Mouse (Mus musculus) monocyte, adult 5-6 weeks (primary cell): ENCODE measurements around the gene Cd4. TPM values are rescaled to one million over a fixed set of nuclear protein-coding genes. Genes with fewer than 3 reads are reported as not detected.
"Not testable (repeated sequence)": the region's sequence is repeated elsewhere in the genome, so short reads cannot be mapped to it uniquely, and the experiment has no call there.

Source experiments
- ATAC-seq: fragments of 153-309, 156-312 bp; replicated peaks from 2 replicates; pipeline ENCODE4 v1.8.0; 2017; ENCODE audit warnings: mild to moderate bottlenecking; ENCODE audit not compliant: low TSS enrichment, insufficient number of reproducible peaks, severe bottlenecking, poor library complexity, low FRiP score
- total RNA-seq: library from RNA; stranded (forward); fragments of 200-1000, 200-491, 200-594 nt; gene quantifications from 3 replicates; pipeline ENCODE4 v1.2.3, GENCODE M21; 2017

Cd4 gene
- total RNA-seq, 1 experiment from 2014 or later: 4.0 TPM

GRCm38 (mm10) chr6:124859725-124860124, 28.3 kb downstream of the Cd4 start:
- ATAC-seq: peak; percentile 75

GRCm38 (mm10) chr6:124858561-124859318, 29.3 kb downstream of the Cd4 start:
- no peak for ATAC-seq

- no peak for ATAC-seq
Observed at GRCm38 (mm10) chr6:124857840-124858530, 30.0 kb downstream of the Cd4 start.

- peak; percentile 68 for ATAC-seq
Observed at GRCm38 (mm10) chr6:124856916-124857839, 30.8 kb downstream of the Cd4 start, which contains the start of gene P3h3. Gene P3h3 (minus strand): TSS chr6:124857752.

- no peak for ATAC-seq
Observed at GRCm38 (mm10) chr6:124856321-124856720, 31.7 kb downstream of the Cd4 start.

DNA sequence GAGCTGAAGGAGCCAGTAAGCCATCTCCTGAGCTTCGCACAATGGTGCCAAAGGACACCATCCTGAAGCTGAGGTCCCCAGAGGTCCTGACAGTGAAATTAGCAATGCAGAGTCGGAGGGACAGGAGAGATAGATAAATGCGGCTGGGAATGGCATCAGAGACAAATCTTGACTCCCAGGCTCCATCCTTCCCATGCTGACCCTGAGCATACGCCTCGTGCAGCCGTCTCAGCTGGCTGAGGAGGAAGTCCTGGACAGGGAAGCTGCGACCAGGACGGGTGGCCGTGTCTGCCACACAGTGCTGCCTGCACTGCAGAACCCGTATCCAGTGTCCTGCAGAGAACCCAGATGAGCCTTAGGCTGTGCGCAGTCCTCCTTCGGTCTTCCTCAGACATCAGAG, 33.4 kb downstream of the Cd4 start:
- no peak for ATAC-seq

- ATAC-seq: no peak
Observed at GRCm38 (mm10) chr6:124850535-124850934, 37.5 kb downstream of the Cd4 start.

GRCm38 (mm10) chr6:124847305-124847704, 40.7 kb downstream of the Cd4 start:
- ATAC-seq: peak; percentile 74

DNA sequence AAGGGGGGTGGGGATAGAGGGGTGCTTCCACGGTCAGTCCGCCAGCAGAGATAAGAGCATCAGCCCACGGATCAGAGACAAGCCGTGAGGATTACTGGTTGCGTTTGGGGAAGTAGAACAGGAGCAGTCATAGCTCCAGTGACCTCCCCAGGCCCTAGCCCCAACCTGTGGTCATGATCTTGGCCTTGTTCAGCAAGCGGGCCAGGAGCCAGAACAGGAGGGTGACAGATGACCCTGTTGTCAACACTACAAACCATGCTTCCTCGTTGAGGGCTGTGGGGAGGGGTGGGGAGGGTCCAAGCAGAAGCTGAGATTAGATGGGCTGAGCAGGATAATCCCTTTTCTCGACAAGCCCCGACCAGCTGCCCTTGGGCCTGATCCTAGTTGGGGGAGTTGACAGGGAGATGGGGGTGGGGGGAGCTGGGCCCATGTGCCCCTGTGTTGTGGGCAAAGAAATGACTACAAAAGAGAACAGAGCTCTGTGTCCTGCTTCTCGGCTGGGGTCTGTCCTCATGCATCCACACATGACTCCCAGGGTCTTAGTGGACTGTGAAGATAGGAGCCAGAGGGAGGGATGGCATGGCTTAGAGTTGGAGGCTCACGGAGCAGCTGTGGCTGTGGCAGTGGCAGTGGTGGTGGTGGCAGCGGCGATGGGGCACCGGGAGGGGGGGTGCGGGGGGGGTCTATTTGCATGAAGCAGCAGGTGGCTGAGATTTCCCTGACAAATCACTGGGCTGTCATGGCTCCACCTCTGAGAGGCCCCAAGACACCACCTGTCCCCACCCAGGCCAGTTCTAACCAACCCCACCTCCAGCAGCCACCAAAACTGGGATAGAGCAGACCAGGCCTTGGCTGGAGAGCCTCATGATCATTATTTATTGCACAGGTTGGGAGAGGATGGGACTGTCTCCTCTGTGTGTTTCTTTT, 47.5 kb downstream of the Cd4 start, which contains the start of gene Gnb3:
TSS of gene Gnb3 (minus strand) at position 35 of the 927 bp plus-strand sequence.
- ATAC-seq: no peak

DNA sequence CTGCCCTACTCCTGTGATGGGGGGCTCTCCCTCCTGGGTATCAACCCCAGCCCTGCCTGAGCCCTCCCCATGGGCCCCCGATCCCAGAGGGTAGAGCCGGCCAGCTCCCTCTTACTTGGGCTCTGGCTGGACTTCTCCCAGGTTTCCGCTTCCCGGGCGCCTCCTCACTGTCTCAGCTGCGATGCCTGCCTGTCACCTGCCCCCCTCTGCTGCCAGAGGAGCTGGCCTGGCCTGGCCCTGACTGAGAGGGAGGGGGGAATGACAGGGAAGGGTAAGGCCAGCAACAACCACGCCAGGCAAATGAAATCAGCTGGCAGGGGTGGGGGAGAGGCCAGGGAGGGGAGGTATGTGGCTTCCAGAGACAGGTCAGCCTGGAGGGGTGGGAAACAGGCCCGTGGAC, 48.2 kb downstream of the Cd4 start:
- no peak for ATAC-seq

DNA sequence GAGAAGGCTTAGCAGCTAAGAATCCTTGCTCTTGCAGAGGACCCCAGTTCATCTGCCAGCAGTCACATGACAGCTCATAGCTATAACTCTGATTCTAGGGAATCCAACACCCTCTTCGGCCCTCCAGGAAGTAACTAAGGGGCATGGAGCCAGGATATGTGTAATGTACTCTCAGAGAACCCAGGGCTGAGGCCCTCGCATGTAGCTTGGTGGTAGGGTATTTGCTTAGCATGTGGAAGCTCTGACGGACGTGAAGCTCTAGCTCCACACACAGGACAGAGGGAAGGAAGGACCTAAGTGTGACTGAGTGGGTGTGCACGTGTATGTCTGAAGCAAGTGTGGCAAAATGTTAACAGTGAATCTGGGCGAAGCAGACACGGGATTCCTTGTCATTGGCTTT, 51.6 kb downstream of the Cd4 start:
- no peak for ATAC-seq

- ATAC-seq: no peak
Observed at GRCm38 (mm10) chr6:124835531-124835930, 52.5 kb downstream of the Cd4 start.

GRCm38 (mm10) chr6:124834512-124835081, 53.4 kb downstream of the Cd4 start:
- ATAC-seq: no peak

DNA sequence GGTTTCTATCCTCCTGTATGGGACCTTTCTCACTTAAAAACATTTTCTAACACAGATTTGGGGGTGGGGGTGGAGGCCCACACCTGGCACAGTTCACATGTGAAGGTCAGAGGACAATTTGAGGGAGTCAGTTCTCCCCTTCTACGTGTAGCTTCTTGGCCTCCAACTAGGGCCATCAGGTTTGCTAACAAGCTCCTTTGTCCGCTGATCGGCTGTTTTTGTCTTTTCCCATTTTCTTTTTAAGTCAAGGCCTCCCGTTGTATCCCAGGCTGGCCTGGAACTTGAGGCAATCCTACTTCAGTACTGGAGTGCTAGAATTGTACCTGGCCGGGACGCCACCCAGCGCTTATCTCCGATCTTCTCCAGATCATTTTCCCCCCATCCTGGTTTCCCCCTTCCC, 56.4 kb downstream of the Cd4 start:
- no peak for ATAC-seq

- ATAC-seq: not testable (repeated sequence)
Observed at GRCm38 (mm10) chr6:124831199-124831598, 56.8 kb downstream of the Cd4 start.

GRCm38 (mm10) chr6:124829799-124830700, 58.0 kb downstream of the Cd4 start:
- peak; percentile 70 for ATAC-seq
